ENCODE assay signal across 8 mouse cellular contexts in the genomic region with DNA sequence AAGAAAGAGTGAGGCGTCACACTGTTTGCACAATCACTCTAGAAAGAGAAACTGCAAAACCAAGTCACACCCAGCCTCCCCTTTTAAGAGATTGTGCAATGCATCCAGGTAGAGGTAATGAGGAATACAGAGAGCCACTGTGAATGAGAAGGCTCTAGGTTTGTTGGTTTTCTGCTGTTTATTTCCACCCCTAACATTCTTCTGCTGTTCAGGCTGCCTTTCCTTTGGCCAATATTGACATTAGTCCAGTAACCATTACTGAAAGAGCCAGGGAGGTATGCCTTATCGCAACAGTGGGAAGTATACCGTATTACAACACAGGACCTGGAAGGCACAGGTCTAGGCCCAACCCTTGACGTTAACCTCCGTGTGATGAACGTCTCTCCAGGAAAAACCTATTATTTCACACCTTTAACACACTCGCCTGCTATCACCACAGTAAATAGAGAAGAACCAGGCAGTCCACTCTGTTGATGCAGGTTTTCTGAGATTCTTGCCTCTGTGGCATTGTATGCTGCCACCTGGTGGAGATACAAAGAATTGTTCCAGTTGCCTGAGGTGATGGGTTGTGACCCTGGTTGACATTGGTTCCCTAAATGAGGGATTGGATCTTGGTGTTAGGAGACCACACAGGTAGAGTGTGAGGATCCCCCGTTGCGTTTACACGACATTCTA. TPM values are rescaled to one million over a fixed set of nuclear protein-coding genes. Genes with fewer than 3 reads are reported as not detected.
A peak's percentile ranks its signal among the peaks of the same experiment; 100 is the strongest.
DNase-seq lines count a peak whose midpoint lies in the region; ATAC-seq and TF ChIP-seq lines count a peak whose summit lies in the region.

No protein-coding gene starts in this region.

- peaks cover 16% of the 10 kb centered on the region for H3K4me1 ChIP-seq in E14TG2a.4 (replicated peaks; ENCODE audit: low read depth, low read length)
- no peaks in the 10 kb centered on the region for H3K4me1 ChIP-seq in embryonic facial prominence, embryonic 10.5 days
- 0 out of 2 replicates have a peak, but pooled peaks cover 2% of the 10 kb centered on the region for H3K4me1 ChIP-seq in hindbrain, embryonic 15.5 days (replicated peaks)

- peak; percentile 91 for TF ChIP-seq CTCF in E14TG2a.4 (conservative IDR thresholded peaks at IDR 0.05; ENCODE audit: low read length)

- ATAC-seq in hindbrain, embryonic 15.5 days (ENCODE audit: low FRiP score, low read depth), result peak; percentile 27; the same call in 1 of the 2 replicates
- no peak for ATAC-seq in activated CD4-positive, CD25-positive, alpha-beta regulatory T cell, adult 4 months

- no peaks in the 10 kb centered on the region; the same call in 1 of the 2 replicates for H3K27me3 ChIP-seq in E14TG2a.4 (ENCODE audit: insufficient read depth, low read length)
- H3K27me3 ChIP-seq in embryonic facial prominence, embryonic 10.5 days (replicated peaks; ENCODE audit: low read depth, poor library complexity, severe bottlenecking), result no peaks in the 10 kb centered on the region
- H3K27me3 ChIP-seq in hindbrain, embryonic 15.5 days, result no peaks in the 10 kb centered on the region

- no peak overlapping the region for H3K27ac ChIP-seq in embryonic facial prominence, embryonic 10.5 days (replicated peaks)
- no peak overlapping the region for H3K27ac ChIP-seq in hindbrain, embryonic 15.5 days (replicated peaks)

- peak; percentile 5 for DNase-seq in adrenal gland, adult 8-10 months
- peak; percentile 51 for DNase-seq in embryonic facial prominence, embryonic 10.5 days (ENCODE audit: low spot score)
- peak; percentile 34 to 50 for DNase-seq in left cerebral cortex, adult 18-20 months (ENCODE audit: low spot score in 2 of 2)
- peak; percentile 33 to 52 for DNase-seq in lung, postnatal 4 days
- DNase-seq in right cerebral cortex, postnatal 25 days, result peak; percentile 31

- H3K9me3 ChIP-seq in E14TG2a.4 (ENCODE audit: low read length), result no peaks in the 10 kb centered on the region
- no peaks in the 10 kb centered on the region for H3K9me3 ChIP-seq in embryonic facial prominence, embryonic 10.5 days
- no peaks in the 10 kb centered on the region for H3K9me3 ChIP-seq in hindbrain, embryonic 15.5 days

- no peak overlapping the region for H3K4me3 ChIP-seq in E14TG2a.4 (replicated peaks; ENCODE audit: low read length)
- no peak overlapping the region for H3K4me3 ChIP-seq in embryonic facial prominence, embryonic 10.5 days
- H3K4me3 ChIP-seq in hindbrain, embryonic 15.5 days, result no peak overlapping the region

- H3K36me3 ChIP-seq in E14TG2a.4 (ENCODE audit: insufficient read depth, low read length), result no peaks in the 10 kb centered on the region
- no peaks in the 10 kb centered on the region for H3K36me3 ChIP-seq in embryonic facial prominence, embryonic 10.5 days (replicated peaks)
- H3K36me3 ChIP-seq in hindbrain, embryonic 15.5 days, result no peaks in the 10 kb centered on the region

- H3K4me2 ChIP-seq in hindbrain, embryonic 15.5 days, result no peak overlapping the region

- 37% methylated on average over 10 of the region's 10 CpGs for WGBS in embryonic facial prominence, embryonic 10.5 days
- WGBS in hindbrain, embryonic 15.5 days, result 39% methylated on average over 10 of the region's 10 CpGs

- no peak overlapping the region for H3K9ac ChIP-seq in hindbrain, embryonic 15.5 days

RNA-seq across cellular contexts. Expression of gene Lig4, which starts 42.5 kb away (rescaled TPM):
- total RNA-seq in adrenal gland, adult 8-10 months (2022), result 1 to 10 TPM; 7.1 to 9.8 (median 8.5) TPM
- 8.8 and 9.4 TPM in 2 replicates for polyA plus RNA-seq in embryonic facial prominence, embryonic 10.5 days (2016; fragmentation: Nextera tagmentation; extraction: Ambion mirVana)
- 10.0 and 10.6 TPM in 2 replicates for polyA plus RNA-seq in hindbrain, embryonic 15.5 days (2015; fragmentation: Nextera tagmentation; extraction: Ambion mirVana)
- total RNA-seq in left cerebral cortex, adult 18-20 months (2021), result 10 to 100 TPM; 11.6 to 11.9 TPM
- 1 to 10 TPM; 2.5 to 4.6 TPM for polyA plus RNA-seq in activated CD4-positive, CD25-positive, alpha-beta regulatory T cell, adult 4 months (2017; shearing (Covaris generic))

RNA-seq across cellular contexts. Expression of gene Abhd13, which starts 42.5 kb away (rescaled TPM):
- total RNA-seq in adrenal gland, adult 8-10 months (2022), result 10 to 100 TPM; 20.3 to 23.0 (median 21.6) TPM
- polyA plus RNA-seq in embryonic facial prominence, embryonic 10.5 days (2016; fragmentation: Nextera tagmentation; extraction: Ambion mirVana), result 13.8 and 14.4 TPM in 2 replicates
- 13.6 and 15.0 TPM in 2 replicates for polyA plus RNA-seq in hindbrain, embryonic 15.5 days (2015; fragmentation: Nextera tagmentation; extraction: Ambion mirVana)
- total RNA-seq in left cerebral cortex, adult 18-20 months (2021), result 10 to 100 TPM; 25.7 to 27.0 TPM
- 1 to 10 TPM; 3.7 to 4.1 TPM for polyA plus RNA-seq in activated CD4-positive, CD25-positive, alpha-beta regulatory T cell, adult 4 months (2017; shearing (Covaris generic))
